9 mouse cellular contexts compared by ENCODE assay signal in genomic region chr17:93203076-93204031, GRCm38 (mm10). TPM values are rescaled to one million over a fixed set of nuclear protein-coding genes. Genes with fewer than 3 reads are reported as not detected.
DNase-seq lines count a peak whose midpoint lies in the region; ATAC-seq and TF ChIP-seq lines count a peak whose summit lies in the region.
"Had no signal": no experiment of that assay in that cellular context is flagged by ENCODE, and none has a peak within 500 bp of the region (broad histone marks: within the 10 kb centered on the region; RNA-seq: fewer than 3 reads in every experiment).

No protein-coding gene starts in this region.

- under 1% methylated on average over 34 of the region's 34 CpGs for WGBS in forebrain, embryonic 16.5 days
- under 1% methylated on average over 34 of the region's 34 CpGs for WGBS in midbrain, embryonic 10.5 days

- no peak for ATAC-seq in frontal cortex, adult (ENCODE audit: low TSS enrichment)
- peak; percentile 55 for ATAC-seq in forebrain, embryonic 16.5 days

- peaks cover 3% of the 10 kb centered on the region for H3K4me1 ChIP-seq in ES-Bruce4 (ENCODE audit: control insufficient read depth, insufficient read depth, low read length)
- peaks cover 33% of the 10 kb centered on the region for H3K4me1 ChIP-seq in forebrain, embryonic 16.5 days (replicated peaks; ENCODE audit: control insufficient read depth, insufficient read depth, low read length)
- H3K4me1 ChIP-seq in midbrain, embryonic 10.5 days = peaks cover 50% of the 10 kb centered on the region

- no peak overlapping the region for H3K27ac ChIP-seq in ES-Bruce4 (ENCODE audit: insufficient read depth, low read length)
- peak overlapping the region; percentile 35 for H3K27ac ChIP-seq in forebrain, embryonic 16.5 days (ENCODE audit: low read length)
- peak overlapping the region; percentile 67 for H3K27ac ChIP-seq in midbrain, embryonic 10.5 days (replicated peaks)

- H3K9me3 ChIP-seq in ES-Bruce4 (replicated peaks; ENCODE audit: control insufficient read depth, insufficient read depth, low read length, poor library complexity, severe bottlenecking) = no peaks in the 10 kb centered on the region
- no peaks in the 10 kb centered on the region for H3K9me3 ChIP-seq in forebrain, embryonic 16.5 days (ENCODE audit: control insufficient read depth, low read length)
- H3K9me3 ChIP-seq in midbrain, embryonic 10.5 days (replicated peaks) = no peaks in the 10 kb centered on the region

- peak overlapping the region; percentile 78 for H3K4me2 ChIP-seq in forebrain, embryonic 16.5 days (ENCODE audit: low read length)

- peaks cover 12% of the 10 kb centered on the region for H3K27me3 ChIP-seq in ES-Bruce4 (ENCODE audit: control insufficient read depth, insufficient read depth, low read length, poor library complexity, severe bottlenecking)
- H3K27me3 ChIP-seq in forebrain, embryonic 16.5 days (replicated peaks; ENCODE audit: control insufficient read depth, insufficient read depth, low read length) = peaks cover 22% of the 10 kb centered on the region
- peaks cover 76% of the 10 kb centered on the region for H3K27me3 ChIP-seq in midbrain, embryonic 10.5 days (ENCODE audit: low read depth, poor library complexity, severe bottlenecking)

- TF ChIP-seq EP300 in ES-Bruce4 (IDR thresholded peaks at IDR 0.05; ENCODE audit: insufficient read depth, low read depth, low read length) = no peak

- no peak for TF ChIP-seq CTCF in ES-Bruce4 (IDR thresholded peaks at IDR 0.05; ENCODE audit: low read depth, low read length)

- intact Hi-C loops in gastrocnemius, postnatal 36 days (cut with DNase I) = no loop called here

- DNase-seq in frontal cortex, postnatal 10 days (ENCODE audit: low spot score in 2 of 2) = peak; percentile 17 to 31
- peak; percentile 67 for DNase-seq in midbrain, embryonic 10.5 days (ENCODE audit: low spot score)
- peak; percentile 46 for DNase-seq in testis, postnatal 10 days (ENCODE audit: low spot score)
- no peak for DNase-seq in ovary, postnatal 10 days (ENCODE audit: low spot score)
- DNase-seq in gastrocnemius, postnatal 36 days = no peak

- H3K36me3 ChIP-seq in ES-Bruce4 (ENCODE audit: control insufficient read depth, insufficient read depth, low read length, poor library complexity, severe bottlenecking) = no peaks in the 10 kb centered on the region
- no peaks in the 10 kb centered on the region for H3K36me3 ChIP-seq in forebrain, embryonic 16.5 days (ENCODE audit: control insufficient read depth, insufficient read depth)
- no peaks in the 10 kb centered on the region for H3K36me3 ChIP-seq in midbrain, embryonic 10.5 days

- TF ChIP-seq POLR2A in ES-Bruce4 (IDR thresholded peaks at IDR 0.05; ENCODE audit: insufficient read depth, low read length) = no peak

- H3K9ac ChIP-seq in ES-Bruce4 (ENCODE audit: low read depth, poor library complexity, severe bottlenecking) = no peak overlapping the region
- H3K9ac ChIP-seq in forebrain, embryonic 16.5 days (replicated peaks; ENCODE audit: low read depth, low read length) = peak overlapping the region; percentile 59

- peak overlapping the region; percentile 42 for H3K4me3 ChIP-seq in ES-Bruce4 (ENCODE audit: low read depth, low read length)
- H3K4me3 ChIP-seq in forebrain, embryonic 16.5 days (replicated peaks; ENCODE audit: low read length) = peak overlapping the region; percentile 49
- peak overlapping the region; percentile 54 for H3K4me3 ChIP-seq in midbrain, embryonic 10.5 days

RNA-seq across cellular contexts. Expression of gene Adcyap1, which starts 4.5 kb away (rescaled TPM):
- 0.78 TPM in 1 of 2 replicates, not detected in the other for polyA plus RNA-seq in ES-Bruce4 (2011; ENCODE audit: insufficient read depth, insufficient read length, low read depth, missing spikeins)
- 10.2 and 12.3 TPM in 2 replicates for polyA plus RNA-seq in forebrain, embryonic 16.5 days (2015; fragmentation: Nextera tagmentation; extraction: Ambion mirVana)
- polyA plus RNA-seq in midbrain, embryonic 10.5 days (2016; fragmentation: Nextera tagmentation; extraction: Ambion mirVana) = 2.9 and 8.8 TPM in 2 replicates
- not detected for total RNA-seq in gastrocnemius, postnatal 36 days (2021)
- polyA plus RNA-seq: liver, embryonic 16.5 days had no signal

Comparison
In these comparisons a context has a peak if more than half of its experiments do, and no peak if none do; other contexts are left out.
1. DNase-seq: peak in frontal cortex, postnatal 10 days (2 of 2), midbrain, embryonic 10.5 days (single experiment) and testis, postnatal 10 days (single experiment); none in ovary, postnatal 10 days (single experiment) and gastrocnemius, postnatal 36 days (0 of 2).
2. Peak in every context shown above with its lines, with median percentiles within 50 percentile points of each other: H3K4me3 ChIP-seq.